Mouse (Mus musculus) left cerebral cortex, adult 18-20 months (tissue): ENCODE measurements around the gene 7420426K07Rik. TPM values are rescaled to one million over a fixed set of nuclear protein-coding genes. Genes with fewer than 3 reads are reported as not detected.

Source experiments
- DNase-seq, 2 experiments: peaks; one replicate each; pipeline ENCODE4 v3.0.0; 2021 to 2022; ENCODE audit warnings: low spot score in 2 of 2, mixed read lengths in 1 of 2
- long read RNA-seq, 2 experiments: library from polyadenylated mRNA; stranded (forward); transcript quantifications; one replicate each; pipeline ENCODE4 v2.0.0; 2021
- total RNA-seq, 2 experiments: library from RNA; stranded (reverse); gene quantifications; 2 replicates each; pipeline ENCODE4 v1.2.3; 2021

7420426K07Rik gene
- not detected for total RNA-seq
- long read RNA-seq, experiment 1, result 0 reads
- long read RNA-seq, experiment 2, result 0 reads

DNA sequence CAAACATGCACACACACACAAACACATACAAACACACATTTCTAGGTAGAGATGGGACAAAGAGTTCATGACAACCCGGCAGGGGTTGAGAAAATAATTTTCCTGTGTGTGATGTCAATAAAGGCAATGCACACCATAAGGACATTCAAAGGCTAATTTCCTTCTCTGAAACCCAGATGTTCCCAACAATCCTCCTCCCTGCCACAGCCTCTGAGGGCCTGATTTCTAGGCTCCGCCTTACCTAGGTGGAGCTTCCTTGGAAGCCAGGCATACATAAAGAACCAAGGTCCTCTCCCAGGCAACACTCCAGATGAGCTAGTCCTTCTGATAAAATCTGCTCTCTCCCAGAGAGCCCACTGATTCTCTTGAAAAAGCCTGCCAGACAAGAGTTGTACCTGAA, at the start of gene 7420426K07Rik:
Gene 7420426K07Rik, plus strand, starts transcription at position 301 of the 400 bp plus-strand sequence.
- no peak for DNase-seq

DNA sequence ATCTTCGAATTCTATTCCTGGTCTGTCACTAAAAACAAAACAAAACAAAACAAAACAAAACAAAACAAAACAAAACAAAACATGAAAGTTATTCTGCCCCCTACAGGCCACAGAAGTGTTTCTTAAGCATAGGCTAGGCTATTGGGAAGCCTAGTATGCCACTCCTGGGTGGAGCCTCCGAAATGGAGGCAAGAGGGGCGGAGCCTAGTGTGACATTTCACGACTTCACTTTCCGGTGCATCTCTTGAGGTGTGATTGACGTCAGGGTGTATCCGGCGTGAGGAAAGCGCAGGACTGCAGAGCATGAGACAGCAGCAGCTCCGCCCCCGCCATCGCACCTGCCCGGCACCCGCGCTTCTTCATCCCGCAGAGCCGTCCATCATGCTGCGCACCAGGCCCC, 46.7 kb upstream of the 7420426K07Rik start, which contains the start of gene Prr23a2:
Gene Prr23a2, plus strand, starts transcription at position 285 of the 400 bp plus-strand sequence.
- no peak for DNase-seq

DNA sequence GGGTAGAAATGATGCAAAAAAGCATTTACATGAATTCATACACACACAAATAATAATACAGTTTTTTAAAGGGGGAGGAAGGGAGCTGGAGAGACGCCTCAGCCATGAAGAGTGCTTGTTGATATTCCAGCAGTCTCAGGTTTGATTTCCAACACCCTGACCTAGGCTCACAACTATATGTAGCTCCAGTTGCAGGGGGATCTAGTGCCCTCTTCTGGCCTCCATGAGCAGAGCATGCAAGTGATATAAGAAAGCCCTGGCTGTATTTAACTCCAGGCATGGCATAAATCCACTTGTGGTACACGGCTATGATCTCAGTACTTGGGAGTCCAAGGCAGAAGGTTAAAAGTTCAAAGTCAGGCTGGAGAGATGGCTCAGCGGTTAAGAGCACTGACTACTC, 39.5 kb upstream of the 7420426K07Rik start:
- no peak for DNase-seq

DNA sequence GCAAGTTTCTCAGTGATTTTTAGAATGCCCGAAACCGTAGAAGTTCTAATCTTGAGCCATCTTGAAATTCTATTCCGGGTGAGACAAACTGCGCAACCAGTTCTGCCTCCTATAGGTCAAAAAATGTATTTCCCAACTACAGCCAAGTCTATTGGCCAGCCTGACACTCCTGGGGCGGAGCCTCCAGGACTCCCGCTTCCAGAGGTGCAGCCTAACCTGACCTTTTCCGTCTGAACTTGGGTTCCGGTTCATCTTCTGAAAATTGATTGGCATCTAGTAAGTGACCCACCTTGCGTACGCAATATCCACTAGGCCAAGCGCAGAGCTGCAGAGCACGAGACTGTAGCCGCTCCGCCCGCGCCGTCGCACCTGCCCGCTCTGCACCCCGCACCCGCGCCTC, 38.3 kb upstream of the 7420426K07Rik start, which contains the start of gene Prr23a3:
Gene Prr23a3, plus strand, starts transcription at position 197 of the 400 bp plus-strand sequence.
- no peak for DNase-seq

GRCm38 (mm10) chr9:98901486-98901885, 1.4 kb upstream of the 7420426K07Rik start:
- no peak for DNase-seq

GRCm38 (mm10) chr9:98920629-98921523, 18.0 kb downstream of the 7420426K07Rik start:
- no peak for DNase-seq

DNA sequence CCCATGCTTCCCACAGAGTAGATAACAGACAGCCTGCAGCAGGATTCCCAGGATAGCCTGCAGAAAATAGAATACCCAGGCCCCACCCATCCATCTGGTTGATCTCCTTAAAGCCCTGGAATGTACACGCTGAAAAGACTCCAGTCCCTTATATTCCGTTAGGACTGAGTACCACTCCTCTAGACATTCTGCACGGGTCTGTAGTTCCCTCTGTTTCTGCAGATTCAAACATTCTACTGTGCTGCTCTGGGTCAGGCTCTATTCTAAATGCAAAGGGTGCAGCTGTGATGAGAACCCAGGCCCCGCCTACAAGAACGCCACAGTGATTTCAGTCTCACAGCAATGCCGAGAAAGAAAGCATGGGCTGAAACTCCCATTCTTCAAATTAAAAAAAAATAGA, 20.2 kb downstream of the 7420426K07Rik start:
- no peak for DNase-seq

DNA sequence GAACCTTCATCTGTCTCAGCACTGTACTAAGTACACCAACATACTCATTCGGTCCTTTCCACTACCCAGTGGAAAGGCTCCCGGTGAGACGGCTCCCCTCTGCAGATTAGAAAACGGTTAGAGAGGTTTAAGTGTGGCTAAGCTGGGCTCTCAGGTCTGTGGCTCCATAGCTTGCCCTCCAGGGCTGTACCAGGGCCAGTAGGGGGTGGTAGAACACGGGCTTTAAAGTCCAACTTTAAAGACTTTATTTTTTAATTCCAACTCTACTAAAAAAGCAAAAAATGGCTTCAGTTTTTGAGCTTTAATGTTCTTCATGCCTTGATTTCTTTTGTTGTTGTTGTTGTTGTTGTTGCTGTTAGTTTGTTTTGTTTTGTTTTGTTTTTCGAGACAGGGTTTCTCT, 21.3 kb downstream of the 7420426K07Rik start:
- DNase-seq, result no peak

- no peak for DNase-seq
Measured at GRCm38 (mm10) chr9:98929496-98929895, 26.6 kb downstream of the 7420426K07Rik start.

- no peak for DNase-seq
Measured at GRCm38 (mm10) chr9:98932931-98933330, 30.0 kb downstream of the 7420426K07Rik start.

GRCm38 (mm10) chr9:98935190-98935909, 32.4 kb downstream of the 7420426K07Rik start:
- DNase-seq, result no peak

DNA sequence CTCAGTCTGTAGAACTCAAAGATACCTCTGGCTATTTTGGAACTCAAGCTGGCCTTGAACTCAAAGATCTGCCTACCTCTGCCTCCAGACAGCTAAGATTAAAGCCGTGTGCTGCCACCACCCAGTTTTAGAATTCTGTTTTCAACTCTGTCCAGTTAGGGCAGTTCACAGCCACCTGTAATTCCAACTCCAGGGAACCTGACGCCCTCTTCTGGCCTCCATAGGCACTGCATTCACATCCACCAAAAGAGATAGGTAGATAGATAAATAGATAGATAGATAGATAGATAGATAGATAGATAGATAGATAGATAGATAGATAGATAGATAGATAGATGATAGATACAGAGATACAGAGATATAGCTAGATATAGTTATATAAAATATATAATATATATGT, 36.4 kb downstream of the 7420426K07Rik start:
- no peak for DNase-seq

GRCm38 (mm10) chr9:98952171-98953050, 49.5 kb downstream of the 7420426K07Rik start:
- DNase-seq, result peak; percentile 25 to 36

DNA sequence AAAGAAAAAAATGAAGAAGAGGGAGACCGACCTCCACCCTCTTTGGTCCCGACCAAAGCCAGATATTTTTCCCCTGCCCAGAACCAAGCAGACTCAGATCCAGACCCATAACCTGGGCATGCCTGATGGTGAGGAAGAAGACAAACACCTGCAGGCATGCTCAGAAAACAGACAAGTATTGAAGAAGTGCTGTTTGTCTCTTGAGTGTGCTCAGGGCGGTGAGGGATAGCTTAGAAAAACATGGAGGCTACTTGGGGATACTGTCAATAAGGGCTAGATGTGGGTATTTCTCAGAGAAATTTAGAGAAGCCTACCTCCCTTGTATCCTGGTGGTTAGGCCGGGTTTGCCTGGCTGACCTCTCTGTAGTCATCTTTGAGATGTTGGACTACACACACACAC, 50.4 kb downstream of the 7420426K07Rik start:
- no peak for DNase-seq

DNA sequence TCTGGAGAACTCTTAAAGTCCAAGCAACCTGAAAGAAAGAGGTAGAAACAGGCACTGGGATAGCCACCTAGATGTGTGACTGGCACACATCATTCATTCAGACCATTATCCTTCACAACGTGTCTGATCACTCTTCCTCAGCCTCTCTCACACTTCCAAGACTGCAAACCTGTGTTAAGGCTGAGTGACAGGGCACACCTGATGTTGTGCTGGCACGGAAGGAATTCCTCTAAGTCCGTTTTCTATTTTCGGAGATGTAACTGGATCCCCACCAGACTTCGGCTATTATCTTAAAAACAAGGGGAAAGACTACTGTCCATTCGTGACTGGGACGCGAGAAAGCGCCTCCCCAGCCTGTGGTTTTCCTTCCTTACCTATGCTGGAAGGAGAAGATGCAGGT, 50.9 kb downstream of the 7420426K07Rik start:
- DNase-seq, result no peak

Other genes starting within 250 kb of the 7420426K07Rik start
- not detected for gene Prr23a1, start 60.6 kb upstream of the 7420426K07Rik start, total RNA-seq
- gene Prr23a2, start 46.6 kb upstream of the 7420426K07Rik start, total RNA-seq, result not detected
- gene Prr23a3, start 38.4 kb upstream of the 7420426K07Rik start, total RNA-seq, result not detected
- gene Foxl2, start 52.2 kb downstream of the 7420426K07Rik start, total RNA-seq, result under 1 TPM; 0.82 to 0.95 TPM
- gene Faim, start 83.3 kb downstream of the 7420426K07Rik start, total RNA-seq, result 10 to 100 TPM; 34.3 to 41.1 TPM
- gene Gm1123, start 132.6 kb downstream of the 7420426K07Rik start, total RNA-seq, result not detected
- 10 to 100 TPM; 24.4 to 25.5 TPM for gene Pik3cb, start 237.5 kb downstream of the 7420426K07Rik start, total RNA-seq